Mouse (Mus musculus) bone marrow, adult 2 months (tissue): ENCODE results near the gene Sec61a1.

ENCODE experiments used
- CTCF ChIP-seq: fragments of 200-500 bp; IDR thresholded peaks from 2 replicates; pipeline ENCODE4 v1.5.1; 2011; ENCODE audit warnings: low read length, control low read depth; ENCODE audit not compliant: control insufficient read depth, insufficient read depth
- POLR2A ChIP-seq: fragments of 200-500 bp; IDR thresholded peaks from 2 replicates; pipeline ENCODE4 v1.6.1; 2011; ENCODE audit warnings: low read depth, mild to moderate bottlenecking, control low read depth, low read length, borderline replicate concordance; ENCODE audit not compliant: control insufficient read depth

GRCm38 (mm10) chr6:88540093-88540755 is 21.5 kb upstream of the Sec61a1 start:
- TF ChIP-seq POLR2A = no peak
- no peak for TF ChIP-seq CTCF
